Mouse (Mus musculus) liver, adult (tissue): ENCODE measurements around the gene Dnajc15.

Experiments
- GATA4 ChIP-seq: IDR thresholded peaks from 2 replicates; pipeline ENCODE4 v1.6.1; 2014; ENCODE audit warnings: mild to moderate bottlenecking, low read length; ENCODE audit not compliant: insufficient replicate concordance

Gene Dnajc15

DNA sequence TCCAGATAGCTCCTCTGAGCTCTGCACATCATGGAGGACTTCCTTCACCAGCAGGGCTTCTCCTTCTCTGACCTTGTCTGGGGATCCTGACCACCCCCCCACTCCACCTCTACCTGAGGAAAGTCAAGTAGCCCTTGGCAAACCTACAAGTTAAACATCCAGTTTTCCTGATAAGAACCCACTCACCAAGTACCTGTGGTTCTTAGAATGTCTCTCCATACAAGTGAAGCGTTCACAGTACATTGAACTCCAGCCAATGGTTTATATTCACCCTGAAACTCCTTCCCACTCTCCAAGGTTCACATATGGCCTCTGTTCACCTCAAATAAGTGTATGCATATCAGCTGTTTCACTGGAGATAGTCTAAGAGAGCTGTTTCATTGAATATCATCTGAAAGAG lies 97.6 kb downstream of the Dnajc15 start:
- TF ChIP-seq GATA4: no peak

GRCm38 (mm10) chr14:77776005-77776531 lies 98.9 kb downstream of the Dnajc15 start:
- no peak for TF ChIP-seq GATA4

DNA sequence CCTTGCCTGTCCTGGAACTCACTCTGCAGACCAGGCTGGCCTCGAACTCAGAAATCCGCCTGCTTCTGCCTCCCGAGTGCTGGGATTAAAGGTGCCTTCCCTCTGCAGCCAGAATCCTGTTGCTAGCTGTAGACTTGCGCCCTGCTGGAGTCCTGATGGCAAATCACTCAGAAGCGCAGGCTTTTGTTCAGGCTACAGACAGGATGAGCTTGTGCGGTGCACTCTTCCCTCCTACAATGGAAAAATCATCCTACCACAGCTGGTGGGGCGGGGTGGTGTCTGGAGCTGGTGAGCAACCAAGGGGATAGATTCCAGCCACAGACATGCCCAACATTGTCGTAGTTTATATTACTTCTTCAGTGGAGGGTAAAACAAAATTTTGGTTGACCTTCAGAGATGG lies 101.6 kb downstream of the Dnajc15 start:
- no peak for TF ChIP-seq GATA4

DNA sequence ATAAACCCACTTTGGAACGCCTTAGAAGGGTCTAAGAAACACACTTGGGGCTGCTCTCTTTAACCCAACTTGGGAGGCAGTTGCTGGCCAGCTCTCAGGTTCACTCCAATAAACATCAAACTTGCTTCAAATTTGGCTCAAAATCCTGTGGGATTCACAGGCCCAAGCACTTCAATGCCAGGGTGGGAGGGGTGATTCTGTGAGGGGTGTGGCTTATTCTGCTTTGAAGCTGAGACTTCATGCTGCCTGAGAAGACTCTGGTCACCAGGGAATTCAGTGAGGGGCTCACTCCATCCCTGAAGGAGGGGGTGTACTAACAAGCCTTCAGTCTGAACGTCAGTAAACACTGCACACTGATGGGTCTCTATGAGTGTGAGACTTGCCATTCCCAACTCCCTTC lies 103.3 kb downstream of the Dnajc15 start:
- no peak for TF ChIP-seq GATA4
